Mouse (Mus musculus) gastrocnemius, adult 18-20 months (tissue): ENCODE results near the gene Grip1. TPM values are rescaled to one million over a fixed set of nuclear protein-coding genes. Genes with fewer than 3 reads are reported as not detected.

Experiments used
- DNase-seq: peaks from one replicate; pipeline ENCODE4 v3.0.0; 2021; ENCODE audit warnings: low spot score
- total RNA-seq, 2 experiments: library from RNA; stranded (reverse); gene quantifications; 2 replicates each; pipeline ENCODE4 v1.2.3; 2021

Grip1 gene
- total RNA-seq, 2 experiments from 2014 or later: not detected

- no peak for DNase-seq
Measured at GRCm38 (mm10) chr10:119660677-119661353, 207.2 kb downstream of the Grip1 start.

- DNase-seq: no peak
Measured at GRCm38 (mm10) chr10:119663586-119663985, 210.0 kb downstream of the Grip1 start.

- no peak for DNase-seq
Measured at GRCm38 (mm10) chr10:119666386-119666785, 212.8 kb downstream of the Grip1 start.

GRCm38 (mm10) chr10:119670456-119670855 lies 216.8 kb downstream of the Grip1 start:
- DNase-seq: no peak

GRCm38 (mm10) chr10:119684377-119684826 lies 230.8 kb downstream of the Grip1 start:
- DNase-seq: no peak

GRCm38 (mm10) chr10:119691358-119692083 lies 237.9 kb downstream of the Grip1 start:
- DNase-seq: no peak

GRCm38 (mm10) chr10:119692284-119692890 lies 238.8 kb downstream of the Grip1 start:
- DNase-seq: no peak

- no peak for DNase-seq
Measured at GRCm38 (mm10) chr10:119693400-119693799, 239.8 kb downstream of the Grip1 start.

GRCm38 (mm10) chr10:119697257-119697798 lies 243.7 kb downstream of the Grip1 start:
- DNase-seq: no peak

- DNase-seq: no peak
Measured at GRCm38 (mm10) chr10:119705348-119705747, 251.7 kb downstream of the Grip1 start.

- DNase-seq: no peak
Measured at GRCm38 (mm10) chr10:119706281-119706680, 252.7 kb downstream of the Grip1 start.

- no peak for DNase-seq
Measured at GRCm38 (mm10) chr10:119706983-119707382, 253.4 kb downstream of the Grip1 start.

- no peak for DNase-seq
Measured at GRCm38 (mm10) chr10:119721887-119722286, 268.3 kb downstream of the Grip1 start.

- peak; percentile 10 for DNase-seq
Measured at GRCm38 (mm10) chr10:119722471-119722870, 268.8 kb downstream of the Grip1 start.

GRCm38 (mm10) chr10:119723671-119724070 lies 270.0 kb downstream of the Grip1 start:
- DNase-seq: no peak

- no peak for DNase-seq
Measured at GRCm38 (mm10) chr10:119725363-119725762, 271.7 kb downstream of the Grip1 start.

- no peak for DNase-seq
Measured at GRCm38 (mm10) chr10:119725966-119726365, 272.3 kb downstream of the Grip1 start.

- no peak for DNase-seq
Measured at GRCm38 (mm10) chr10:119726921-119727320, 273.3 kb downstream of the Grip1 start.

GRCm38 (mm10) chr10:119730206-119730605 lies 276.6 kb downstream of the Grip1 start:
- DNase-seq: no peak

- DNase-seq: no peak
Measured at GRCm38 (mm10) chr10:119735011-119735992, 281.7 kb downstream of the Grip1 start.

GRCm38 (mm10) chr10:119739466-119739865 lies 285.8 kb downstream of the Grip1 start:
- no peak for DNase-seq
